Mouse (Mus musculus): ENCODE measurements around the gene Angel1.

GRCm38 (mm10) chr12:86687971-86688573 is 38.2 kb downstream of the Angel1 start:
- TF ChIP-seq CTCF (IDR thresholded peaks at IDR 0.05; ENCODE audit: extremely low read depth, insufficient read length, insufficient replicate concordance, low read depth, low read length), result no peak
- TF ChIP-seq POLR2A (IDR thresholded peaks at IDR 0.05; ENCODE audit: low read depth, low read length), result no peak
